Mouse (Mus musculus) adrenal gland, postnatal 10 days (tissue): ENCODE measurements around the gene Coq5. TPM values are rescaled to one million over a fixed set of nuclear protein-coding genes. Genes with fewer than 3 reads are reported as not detected.

Experiments used
- DNase-seq: peaks from one replicate; pipeline ENCODE4 v3.0.0; 2021; ENCODE audit warnings: mixed read lengths
- total RNA-seq, 2 experiments: library from RNA; stranded (reverse); gene quantifications; 2 replicates each; pipeline ENCODE4 v1.2.3; 2021

Coq5 gene
- total RNA-seq, 2 experiments from 2014 or later, result 90.7 to 114 TPM

GRCm38 (mm10) chr5:115312354-115312753, 32.9 kb downstream of the Coq5 start:
- no peak for DNase-seq

- no peak for DNase-seq
These were observed 33.6 kb downstream of the Coq5 start for GRCm38 (mm10) chr5:115312816-115313667.

- DNase-seq, result no peak
These were observed 34.1 kb downstream of the Coq5 start for GRCm38 (mm10) chr5:115313668-115313943.

- no peak for DNase-seq
These were observed 37.6 kb downstream of the Coq5 start for GRCm38 (mm10) chr5:115316968-115317644.

- no peak for DNase-seq
These were observed 38.3 kb downstream of the Coq5 start for GRCm38 (mm10) chr5:115317645-115318328.

GRCm38 (mm10) chr5:115319004-115319940, 39.8 kb downstream of the Coq5 start:
- peak; percentile 78 for DNase-seq

- no peak for DNase-seq
These were observed 46.9 kb downstream of the Coq5 start for GRCm38 (mm10) chr5:115326256-115326831.

- peak; percentile 98 for DNase-seq
These were observed 47.6 kb downstream of the Coq5 start, which contains the start of gene Srsf9 for GRCm38 (mm10) chr5:115326875-115327609. Gene Srsf9 (plus strand): TSS chr5:115327177.

- peak; percentile 55 for DNase-seq
These were observed 48.4 kb downstream of the Coq5 start for GRCm38 (mm10) chr5:115327610-115328548.

GRCm38 (mm10) chr5:115330955-115331354, 51.5 kb downstream of the Coq5 start:
- no peak for DNase-seq

- no peak for DNase-seq
These were observed 54.2 kb downstream of the Coq5 start for GRCm38 (mm10) chr5:115333626-115334025.

GRCm38 (mm10) chr5:115340007-115340406, 60.5 kb downstream of the Coq5 start:
- no peak for DNase-seq

- peak; percentile 94 for DNase-seq
These were observed 61.3 kb downstream of the Coq5 start, which contains the start of the genes Gatc and Triap1 for GRCm38 (mm10) chr5:115340577-115341313. Gene Gatc (minus strand): TSS chr5:115341178. Gene Triap1 (plus strand): TSS chr5:115341225.

GRCm38 (mm10) chr5:115341314-115342165, 62.1 kb downstream of the Coq5 start:
- DNase-seq, result no peak
